In the genomic region with DNA sequence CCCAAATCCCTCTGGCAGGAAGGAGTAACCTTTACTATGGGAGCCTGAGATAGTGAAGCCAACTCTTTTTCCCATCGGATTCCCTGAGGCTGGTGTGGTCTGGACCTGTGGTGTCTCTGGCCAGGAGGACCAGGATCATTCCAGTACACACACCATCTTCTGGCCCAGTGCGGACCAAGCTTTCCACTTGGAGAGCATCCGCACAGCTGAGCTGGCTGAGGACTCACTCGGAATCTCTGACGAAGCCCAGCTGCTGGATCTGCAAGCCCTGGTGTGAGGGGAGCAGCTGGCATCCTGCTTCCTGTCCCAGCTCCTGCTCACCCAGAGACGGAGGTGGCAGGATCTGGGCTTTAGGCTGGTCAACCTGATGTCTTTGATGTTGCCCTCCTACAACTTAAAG, we compare ENCODE assay signal across 8 mouse cellular contexts.
DNase-seq lines count a peak whose midpoint lies in the region; ATAC-seq and TF ChIP-seq lines count a peak whose summit lies in the region.

No protein-coding gene starts in this region.

- no peak overlapping the region for H3K4me3 ChIP-seq in heart, postnatal 0 days (ENCODE audit: low read depth, low read length)
- no peak overlapping the region for H3K4me3 ChIP-seq in limb, embryonic 12.5 days (replicated peaks)
- H3K4me3 ChIP-seq in stomach, embryonic 16.5 days (replicated peaks; ENCODE audit: low read length): no peak overlapping the region

- H3K9ac ChIP-seq in heart, postnatal 0 days (replicated peaks; ENCODE audit: low read depth, low read length): no peak overlapping the region
- H3K9ac ChIP-seq in limb, embryonic 12.5 days (replicated peaks): 0 out of 2 replicates have a peak overlapping the region, but pooled peaks have one; percentile 32
- H3K9ac ChIP-seq in stomach, embryonic 16.5 days (ENCODE audit: low read length): no peak overlapping the region; the same call in 1 of the 2 replicates

- H3K4me2 ChIP-seq in heart, postnatal 0 days (ENCODE audit: low read depth, low read length): no peak overlapping the region
- peak overlapping the region; percentile 33; the same call in 1 of the 2 replicates for H3K4me2 ChIP-seq in limb, embryonic 12.5 days
- H3K4me2 ChIP-seq in stomach, embryonic 16.5 days (ENCODE audit: low read depth, low read length): no peak overlapping the region

- 59% methylated on average over 6 of the region's 6 CpGs for WGBS in heart, postnatal 0 days
- 50% methylated on average over 6 of the region's 6 CpGs for WGBS in limb, embryonic 12.5 days
- 41% methylated on average over 6 of the region's 6 CpGs for WGBS in stomach, embryonic 16.5 days

- peak; percentile 40 for DNase-seq in retina, postnatal 1 day
- DNase-seq in retina, embryonic 14.5 days (ENCODE audit: low spot score): no peak
- DNase-seq in heart, postnatal 0 days (ENCODE audit: low spot score): no peak
- no peak for DNase-seq in adrenal gland, postnatal 4 days (ENCODE audit: low spot score in 2 of 2)
- DNase-seq in spleen, postnatal 4 days (ENCODE audit: low spot score in 2 of 2): no peak

- no peak for TF ChIP-seq CTCF in heart, postnatal 0 days (IDR thresholded peaks at IDR 0.05; ENCODE audit: low read depth)

- H3K36me3 ChIP-seq in heart, postnatal 0 days (replicated peaks; ENCODE audit: control insufficient read depth, insufficient read depth, low read length): no peaks in the 10 kb centered on the region
- no peaks in the 10 kb centered on the region for H3K36me3 ChIP-seq in limb, embryonic 12.5 days
- H3K36me3 ChIP-seq in stomach, embryonic 16.5 days (ENCODE audit: control insufficient read depth, insufficient read depth, low read length): no peaks in the 10 kb centered on the region

- no peak for TF ChIP-seq EP300 in heart, postnatal 0 days (IDR thresholded peaks at IDR 0.05; ENCODE audit: low read depth)

- H3K27ac ChIP-seq in heart, postnatal 0 days (ENCODE audit: low read depth): no peak overlapping the region
- H3K27ac ChIP-seq in limb, embryonic 12.5 days: peak overlapping the region; percentile 89
- H3K27ac ChIP-seq in stomach, embryonic 16.5 days (ENCODE audit: low read length): peak overlapping the region; percentile 48; the same call in 1 of the 2 replicates

- H3K27me3 ChIP-seq in heart, postnatal 0 days (ENCODE audit: control insufficient read depth, insufficient read depth, low read length): no peaks in the 10 kb centered on the region
- H3K27me3 ChIP-seq in limb, embryonic 12.5 days: no peaks in the 10 kb centered on the region
- no peaks in the 10 kb centered on the region for H3K27me3 ChIP-seq in stomach, embryonic 16.5 days (ENCODE audit: control insufficient read depth, insufficient read depth, low read length)

- H3K4me1 ChIP-seq in heart, postnatal 0 days (ENCODE audit: control insufficient read depth, insufficient read depth): no peaks in the 10 kb centered on the region
- peaks cover 65% of the 10 kb centered on the region for H3K4me1 ChIP-seq in limb, embryonic 12.5 days (replicated peaks)
- peaks cover 20% of the 10 kb centered on the region for H3K4me1 ChIP-seq in stomach, embryonic 16.5 days (ENCODE audit: control insufficient read depth, insufficient read depth, low read length)

- 0 out of 2 replicates have a peak, but pooled peaks have one; percentile 15 for ATAC-seq in heart, postnatal 0 days (ENCODE audit: insufficient read depth, low read depth)
- 0 out of 2 replicates have a peak, but pooled peaks have one; percentile 7 for ATAC-seq in limb, embryonic 12.5 days (ENCODE audit: insufficient number of reproducible peaks, insufficient read depth, low FRiP score, low TSS enrichment, low read depth)
- ATAC-seq in stomach, embryonic 16.5 days (ENCODE audit: insufficient read depth, low FRiP score): peak; percentile 72
- no peak for ATAC-seq in activated CD4-positive, CD25-positive, alpha-beta regulatory T cell, adult 4 months

- no peaks in the 10 kb centered on the region for H3K9me3 ChIP-seq in heart, postnatal 0 days (replicated peaks; ENCODE audit: control insufficient read depth, low read length)
- H3K9me3 ChIP-seq in limb, embryonic 12.5 days: no peaks in the 10 kb centered on the region
- no peaks in the 10 kb centered on the region for H3K9me3 ChIP-seq in stomach, embryonic 16.5 days (replicated peaks; ENCODE audit: control insufficient read depth, low read length)
